Mouse (Mus musculus): ENCODE results near the gene Dock9. TPM values are rescaled to one million over a fixed set of nuclear protein-coding genes. Genes with fewer than 3 reads are reported as not detected.
"Not testable (repeated sequence)": the region's sequence is repeated elsewhere in the genome, so short reads cannot be mapped to it uniquely, and the experiment has no call there.

Dock9 gene
- polyA plus RNA-seq, 1 experiment, result 5.2 TPM

DNA sequence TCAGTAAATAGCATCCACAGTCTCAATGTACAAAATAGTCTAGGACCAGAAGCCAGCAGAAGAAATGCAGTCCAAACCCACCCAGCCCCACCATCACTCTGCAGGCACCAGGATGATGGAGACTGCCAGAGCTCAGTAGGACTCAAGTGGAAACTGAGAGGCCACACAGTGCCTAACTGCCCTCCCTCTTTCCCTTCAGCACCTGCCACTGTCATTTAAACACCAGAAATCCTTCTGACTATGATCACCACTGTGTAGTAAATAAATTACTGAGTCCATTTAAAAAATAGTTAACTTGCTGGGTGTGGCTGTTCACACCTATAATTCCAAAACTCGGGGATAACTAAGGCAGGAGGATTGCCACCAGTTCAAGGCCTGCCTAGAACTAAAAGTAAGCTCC, 97.6 kb downstream of the Dock9 start:
- Histone ChIP-seq H3K27ac (ENCODE audit: control insufficient read depth, insufficient read depth, low read depth, low read length, poor library complexity) (no peak overlapping the region), H3K4me3 (replicated peaks; ENCODE audit: control insufficient read depth, low read depth, low read length) (no peak overlapping the region), H3K4me1 (ENCODE audit: control insufficient read depth, insufficient read depth, low read length) (no peaks in the 10 kb centered on the region)
- 70% methylated on average over 1 of the region's 1 CpGs for WGBS
- no peak for TF ChIP-seq CTCF (IDR thresholded peaks at IDR 0.05; ENCODE audit: control insufficient read depth, insufficient read depth, low read length)
- no peak for TF ChIP-seq POLR2A (IDR thresholded peaks at IDR 0.05; ENCODE audit: borderline replicate concordance, control insufficient read depth, low read depth, low read length)

DNA sequence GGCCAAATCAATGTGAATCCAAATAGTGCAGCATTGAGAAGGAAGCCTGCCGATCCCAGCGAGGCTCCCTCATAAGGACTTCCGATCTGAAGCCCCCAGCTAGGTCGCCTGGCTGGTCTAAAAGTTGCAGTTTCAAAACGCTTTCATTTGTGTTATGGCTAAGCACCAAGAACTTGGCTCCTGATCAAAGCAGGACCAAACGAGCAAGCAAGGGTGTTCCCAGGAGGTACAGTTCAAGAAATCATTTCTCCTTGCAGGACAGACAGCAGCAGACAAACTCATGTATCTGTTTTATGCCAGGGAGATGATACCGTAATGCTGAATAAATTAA, 99.1 kb downstream of the Dock9 start:
- WGBS, result 64% methylated on average over 7 of the region's 7 CpGs
- Histone ChIP-seq H3K4me1 (ENCODE audit: control insufficient read depth, insufficient read depth, low read length) (no peaks in the 10 kb centered on the region), H3K4me3 (replicated peaks; ENCODE audit: control insufficient read depth, low read depth, low read length) (no peak overlapping the region), H3K27ac (ENCODE audit: control insufficient read depth, insufficient read depth, low read depth, low read length, poor library complexity) (no peak overlapping the region)
- TF ChIP-seq POLR2A (IDR thresholded peaks at IDR 0.05; ENCODE audit: borderline replicate concordance, control insufficient read depth, low read depth, low read length), result no peak
- TF ChIP-seq CTCF (IDR thresholded peaks at IDR 0.05; ENCODE audit: control insufficient read depth, insufficient read depth, low read length), result no peak

DNA sequence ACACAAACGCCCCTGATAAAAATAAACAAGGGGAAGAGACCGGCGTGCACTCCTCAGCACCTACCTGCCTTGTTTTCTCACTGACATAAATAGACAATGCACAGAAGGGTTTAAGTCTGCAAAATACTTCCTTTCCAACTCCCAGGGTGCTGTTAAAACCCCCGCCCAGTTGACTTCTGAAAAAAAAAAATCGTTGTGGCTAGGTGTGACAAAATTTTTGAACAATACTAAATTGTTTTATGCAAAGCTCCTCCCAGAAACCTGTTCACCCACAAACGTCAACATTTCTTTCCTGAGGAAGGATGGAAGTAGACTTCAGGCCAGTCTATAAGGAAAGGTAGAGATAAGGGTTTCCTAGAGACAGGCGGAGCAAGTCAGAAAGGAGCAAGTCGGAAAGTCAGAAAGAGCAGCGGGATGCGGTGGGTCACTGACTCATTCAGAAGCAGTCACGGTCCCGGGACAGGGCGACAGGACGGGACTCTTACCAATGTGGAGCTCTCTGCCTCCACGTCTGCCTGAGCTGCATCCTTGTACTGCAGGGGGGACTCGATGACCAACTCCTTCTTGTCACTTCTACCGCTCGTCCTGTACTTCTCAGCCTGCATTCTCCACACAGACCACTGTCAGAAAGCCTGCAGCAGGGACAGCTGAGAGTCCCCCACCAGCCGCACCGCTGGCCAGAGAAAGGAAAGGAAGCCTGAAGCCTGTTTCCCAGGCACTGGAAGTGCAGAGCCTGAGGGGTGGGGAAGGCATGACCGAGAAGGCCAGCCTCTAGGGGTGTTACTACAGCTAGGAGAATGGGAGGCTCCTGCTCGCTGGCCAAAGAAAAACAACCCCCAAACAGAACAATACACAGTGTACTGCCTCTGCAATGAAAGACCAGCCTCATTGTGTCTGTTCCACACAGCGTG, 99.7 kb downstream of the Dock9 start:
- 26% methylated on average over 23 of the region's 23 CpGs for WGBS
- no peak overlapping the region for H3K27ac ChIP-seq (ENCODE audit: control insufficient read depth, insufficient read depth, low read depth, low read length, poor library complexity)
- TF ChIP-seq POLR2A (IDR thresholded peaks at IDR 0.05; ENCODE audit: borderline replicate concordance, control insufficient read depth, low read depth, low read length), result no peak
- no peak for TF ChIP-seq CTCF (IDR thresholded peaks at IDR 0.05; ENCODE audit: control insufficient read depth, insufficient read depth, low read length)

DNA sequence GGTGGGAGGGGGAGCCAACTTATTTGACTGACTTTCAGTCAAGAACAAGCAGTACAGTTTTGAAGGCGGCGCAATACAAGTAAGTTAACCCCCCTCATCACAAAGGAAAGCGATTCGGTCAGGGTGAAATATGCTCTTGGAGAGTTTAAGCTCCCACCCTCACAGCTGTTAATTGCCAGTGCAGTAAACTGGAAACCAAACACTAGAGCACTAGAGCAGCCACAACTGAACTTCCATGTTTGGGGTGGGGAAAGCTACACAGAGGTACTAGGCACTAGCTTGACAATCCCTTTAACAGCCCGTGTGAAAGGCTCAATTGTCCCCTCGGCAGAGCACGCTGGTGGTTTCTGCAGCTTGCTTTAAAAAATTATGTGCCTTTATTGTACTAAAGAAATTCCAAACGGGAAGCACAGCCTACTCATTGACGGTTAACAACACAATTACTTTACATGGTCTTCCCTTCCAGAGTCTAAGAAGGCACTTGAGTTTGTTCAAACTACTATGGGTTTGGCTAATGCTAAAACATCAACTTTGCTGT, 100.4 kb downstream of the Dock9 start:
- H3K4me1 ChIP-seq (ENCODE audit: control insufficient read depth, insufficient read depth, low read length), result no peaks in the 10 kb centered on the region
- WGBS, result 6% methylated on average over 9 of the region's 9 CpGs
- no peak overlapping the region for H3K4me3 ChIP-seq (replicated peaks; ENCODE audit: control insufficient read depth, low read depth, low read length)
- TF ChIP-seq CTCF (IDR thresholded peaks at IDR 0.05; ENCODE audit: control insufficient read depth, insufficient read depth, low read length) (no peak), POLR2A (IDR thresholded peaks at IDR 0.05; ENCODE audit: borderline replicate concordance, control insufficient read depth, low read depth, low read length) (no peak)
- H3K27ac ChIP-seq (ENCODE audit: control insufficient read depth, insufficient read depth, low read depth, low read length, poor library complexity), result no peak overlapping the region

More for the DNA sequence above, 99.7 kb downstream of the Dock9 start:
- Histone ChIP-seq H3K4me3 (replicated peaks; ENCODE audit: control insufficient read depth, low read depth, low read length) (no peak overlapping the region), H3K4me1 (ENCODE audit: control insufficient read depth, insufficient read depth, low read length) (no peaks in the 10 kb centered on the region)

DNA sequence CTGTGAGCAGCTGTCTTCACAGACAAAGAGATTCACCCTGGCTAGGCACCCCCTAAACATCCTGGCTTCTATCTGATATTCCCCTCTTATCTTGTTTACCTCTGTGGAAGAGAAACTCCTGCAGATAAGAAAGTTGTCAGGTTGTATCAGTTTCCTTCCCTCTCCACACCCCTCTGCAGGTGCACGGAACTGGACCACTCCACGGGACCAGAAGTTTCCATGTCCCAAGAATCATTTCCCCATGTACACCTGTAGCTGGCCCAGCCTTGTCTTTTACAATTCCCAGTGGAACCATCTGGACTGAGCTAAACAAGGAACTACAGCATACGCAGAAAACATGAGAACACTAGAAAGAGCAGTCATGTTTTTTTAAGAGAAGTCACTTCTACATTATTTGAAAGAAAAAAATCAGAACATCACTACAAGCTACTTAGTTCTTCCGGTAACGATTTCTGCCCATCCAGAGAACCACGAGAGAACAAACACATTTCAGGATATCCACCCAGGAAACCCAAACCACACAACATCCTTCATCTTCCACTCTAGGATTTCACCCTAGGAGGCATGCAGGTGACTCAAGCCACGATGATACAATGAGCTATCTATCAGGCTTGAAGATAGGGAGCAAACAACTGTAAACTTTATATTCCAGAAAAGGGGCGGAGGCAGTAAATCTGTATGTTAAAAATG, 101.1 kb downstream of the Dock9 start:
- TF ChIP-seq POLR2A (IDR thresholded peaks at IDR 0.05; ENCODE audit: borderline replicate concordance, control insufficient read depth, low read depth, low read length), result no peak
- no peak for TF ChIP-seq CTCF (IDR thresholded peaks at IDR 0.05; ENCODE audit: control insufficient read depth, insufficient read depth, low read length)
- Histone ChIP-seq H3K4me1 (ENCODE audit: control insufficient read depth, insufficient read depth, low read length) (no peaks in the 10 kb centered on the region), H3K4me3 (replicated peaks; ENCODE audit: control insufficient read depth, low read depth, low read length) (no peak overlapping the region), H3K27ac (ENCODE audit: control insufficient read depth, insufficient read depth, low read depth, low read length, poor library complexity) (no peak overlapping the region)
- WGBS, result 4% methylated on average over 8 of the region's 8 CpGs

DNA sequence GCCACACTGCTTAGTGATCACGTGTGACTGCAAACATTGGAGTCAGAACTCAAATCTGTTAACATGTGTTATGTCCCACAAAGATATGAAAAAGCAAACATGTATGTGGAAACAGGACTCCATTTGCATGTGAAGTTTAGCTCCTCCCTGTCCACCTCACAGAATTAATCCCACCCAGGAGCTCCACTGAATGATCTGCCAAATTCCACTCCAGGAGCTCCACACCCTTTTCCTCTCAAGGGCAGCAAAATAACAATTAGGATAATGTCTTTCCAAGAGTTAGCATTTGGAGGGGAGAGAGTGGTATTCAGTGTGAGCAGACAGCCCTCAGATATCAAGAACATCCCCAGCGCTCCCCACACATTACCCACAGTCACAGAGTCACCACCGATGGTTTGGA, 102.9 kb downstream of the Dock9 start:
- WGBS, result 67% methylated on average over 3 of the region's 3 CpGs
- no peak overlapping the region for H3K4me3 ChIP-seq (replicated peaks; ENCODE audit: control insufficient read depth, low read depth, low read length)
- TF ChIP-seq CTCF (IDR thresholded peaks at IDR 0.05; ENCODE audit: control insufficient read depth, insufficient read depth, low read length) (no peak), POLR2A (IDR thresholded peaks at IDR 0.05; ENCODE audit: borderline replicate concordance, control insufficient read depth, low read depth, low read length) (no peak)

DNA sequence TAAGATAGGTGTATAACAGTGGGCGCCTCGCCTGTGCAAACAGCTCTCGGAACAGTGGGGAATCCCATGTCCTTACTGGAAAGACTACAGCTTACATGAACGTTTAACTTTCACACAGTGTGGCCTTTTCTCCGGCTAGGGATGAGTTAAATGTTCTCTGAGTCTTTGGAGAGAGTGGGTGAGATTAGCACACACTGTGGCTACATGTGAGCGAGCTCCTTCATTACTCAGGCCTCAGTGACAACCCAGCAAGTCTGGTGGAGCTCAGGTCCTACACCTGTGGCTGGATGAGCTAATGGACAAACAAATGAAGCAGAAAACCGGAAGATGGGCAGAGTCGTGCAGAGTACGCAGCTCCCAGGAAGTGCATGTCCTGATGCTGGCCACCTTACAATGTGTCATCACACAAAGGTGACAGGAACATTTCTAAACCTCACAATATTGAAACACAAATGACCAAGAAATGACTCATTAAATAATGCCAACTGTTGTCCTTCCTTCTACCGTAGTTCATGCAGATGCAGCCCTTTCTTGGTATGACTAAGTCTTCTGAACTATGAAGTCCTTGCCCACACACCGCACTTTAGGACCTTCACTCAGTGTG, 103.5 kb downstream of the Dock9 start:
- WGBS, result 82% methylated on average over 11 of the region's 11 CpGs
- no peak overlapping the region for H3K27ac ChIP-seq (ENCODE audit: control insufficient read depth, insufficient read depth, low read depth, low read length, poor library complexity)
- no peak for TF ChIP-seq CTCF (IDR thresholded peaks at IDR 0.05; ENCODE audit: control insufficient read depth, insufficient read depth, low read length)
- TF ChIP-seq POLR2A (IDR thresholded peaks at IDR 0.05; ENCODE audit: borderline replicate concordance, control insufficient read depth, low read depth, low read length), result no peak
- H3K4me3 ChIP-seq (replicated peaks; ENCODE audit: control insufficient read depth, low read depth, low read length), result no peak overlapping the region
- H3K4me1 ChIP-seq (ENCODE audit: control insufficient read depth, insufficient read depth, low read length), result no peaks in the 10 kb centered on the region

More for the DNA sequence above, 102.9 kb downstream of the Dock9 start:
- Histone ChIP-seq H3K27ac (ENCODE audit: control insufficient read depth, insufficient read depth, low read depth, low read length, poor library complexity) (no peak overlapping the region), H3K4me1 (ENCODE audit: control insufficient read depth, insufficient read depth, low read length) (no peaks in the 10 kb centered on the region)

DNA sequence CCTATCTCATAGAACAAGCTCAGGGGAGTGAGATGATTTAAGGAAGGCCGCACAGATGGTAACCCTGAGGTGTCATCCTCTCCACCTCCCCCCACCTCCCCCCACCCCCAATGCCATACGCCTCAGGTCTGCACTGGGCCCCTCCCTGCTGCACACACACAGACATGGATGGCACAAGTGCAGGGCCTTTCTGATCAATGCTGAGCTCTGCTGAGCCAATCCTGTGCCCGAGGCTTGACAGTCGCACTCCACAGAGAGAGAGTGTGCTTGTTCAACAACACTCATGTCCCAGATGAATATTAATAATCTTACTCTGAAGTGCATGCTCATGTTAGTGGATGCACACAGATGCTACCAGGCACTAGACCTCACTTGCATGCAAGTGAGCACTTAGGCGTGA, 108.0 kb downstream of the Dock9 start:
- 75% methylated on average over 5 of the region's 5 CpGs for WGBS

More for the DNA sequence above, 108.0 kb downstream of the Dock9 start:
- H3K27ac ChIP-seq (ENCODE audit: control insufficient read depth, insufficient read depth, low read depth, low read length, poor library complexity); H3K4me3 ChIP-seq (replicated peaks; ENCODE audit: control insufficient read depth, low read depth, low read length); H3K4me1 ChIP-seq (ENCODE audit: control insufficient read depth, insufficient read depth, low read length): not testable (repeated sequence)
